Mouse (Mus musculus) G1E (cell line): ENCODE measurements around the gene Hpse2. TPM values are rescaled to one million over a fixed set of nuclear protein-coding genes. Genes with fewer than 3 reads are reported as not detected.

Experiments
- ATAC-seq: 2 replicates; pipeline ENCODE4 v1.8.0; 2016; ENCODE audit warnings: mild to moderate bottlenecking; ENCODE audit not compliant: insufficient number of reproducible peaks, poor library complexity, low FRiP score, severe bottlenecking; ENCODE audit errors: extremely low read depth
- DNase-seq: peaks from one replicate; pipeline ENCODE4 v3.0.0; 2012; ENCODE audit warnings: low spot score
- H3K27me3 ChIP-seq: 2 replicates; pipeline ENCODE4 v1.6.1; 2012; ENCODE audit warnings: mild to moderate bottlenecking, low read length, inconsistent platforms; ENCODE audit not compliant: insufficient read depth
- H3K36me3 ChIP-seq: replicated peaks from 2 replicates; pipeline ENCODE3; 2012; ENCODE audit warnings: mild to moderate bottlenecking, inconsistent platforms
- H3K4me1 ChIP-seq: 2 replicates; pipeline ENCODE4 v1.6.1; 2012; ENCODE audit warnings: low read depth, low read length, inconsistent platforms, mixed read lengths; ENCODE audit not compliant: insufficient read depth
- H3K4me3 ChIP-seq: 2 replicates; pipeline ENCODE4 v1.5.1; 2012; ENCODE audit warnings: low read depth, mild to moderate bottlenecking, inconsistent platforms, low read length, moderate library complexity, mixed read lengths
- H3K9me3 ChIP-seq: replicated peaks from 2 replicates; pipeline ENCODE4 v1.6.1; 2012; ENCODE audit warnings: inconsistent platforms
- CTCF ChIP-seq: IDR thresholded peaks from 2 replicates; pipeline ENCODE4 v1.5.1; 2012; ENCODE audit warnings: low read depth, low read length, inconsistent platforms, mixed read lengths
- GATA1 ChIP-seq: IDR thresholded peaks from 2 replicates; pipeline ENCODE4 v1.6.1; 2012; ENCODE audit warnings: borderline replicate concordance, low read length, inconsistent platforms, mixed read lengths
- GATA2 ChIP-seq: IDR thresholded peaks from 2 replicates; pipeline ENCODE4 v1.6.1; 2012; ENCODE audit warnings: low read depth, low read length, inconsistent platforms, borderline replicate concordance
- POLR2AphosphoS5 ChIP-seq: IDR thresholded peaks from 2 replicates; pipeline ENCODE4 v1.6.1; 2012; ENCODE audit warnings: low read depth, low read length, inconsistent platforms; ENCODE audit not compliant: insufficient replicate concordance
- TAL1 ChIP-seq: conservative IDR thresholded peaks from 2 replicates; pipeline ENCODE4 v1.6.1; 2012; ENCODE audit warnings: low read depth, low read length, inconsistent platforms, mixed read lengths
- polyA plus RNA-seq: library from polyadenylated mRNA; stranded (reverse); fragments of >175 nt; gene quantifications from 2 replicates; pipeline ENCODE4 v1.2.3, GENCODE M21; 2012
- total RNA-seq, 2 experiments: library from RNA; stranded (forward) in 1 of 2; stranded (reverse) in 1 of 2; fragments of 200-1000 nt in 1 of 2; fragments of >200 nt in 1 of 2; fragmentation: Nextera tagmentation in 1 of 2; gene quantifications; 2 replicates each; pipeline ENCODE4 v1.2.3; 2014 to 2017

The Hpse2 gene
- total and polyA plus RNA-seq, 3 experiments = 0.16 TPM; not detected in 2

DNA sequence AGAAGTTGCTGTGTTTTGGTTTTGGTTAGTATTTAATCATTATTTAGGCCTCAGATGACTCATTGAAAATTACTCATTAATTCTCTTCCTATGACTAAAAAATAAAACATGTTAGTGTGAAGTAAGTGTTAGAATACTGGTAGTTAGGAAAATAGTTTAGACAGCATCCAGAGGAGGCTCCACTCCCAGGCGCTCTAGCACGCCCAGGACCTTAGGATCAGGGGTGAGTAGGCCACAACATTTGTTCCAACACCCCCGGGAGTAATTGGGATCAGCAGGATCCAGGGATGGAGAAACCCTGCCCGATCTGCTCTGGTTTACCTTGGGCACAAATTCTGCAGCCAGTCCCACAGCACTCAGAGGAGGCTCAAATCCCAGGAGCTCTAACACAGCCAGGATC lies 532.5 kb downstream of the Hpse2 start:
- no peaks in the 10 kb centered on the region for H3K36me3 ChIP-seq
- TF ChIP-seq POLR2AphosphoS5 (no peak), GATA2 (no peak), CTCF (no peak), GATA1 (no peak), TAL1 (no peak)
- no peak for DNase-seq
- H3K9me3 ChIP-seq = peaks cover 2% of the 10 kb centered on the region; the same call in 1 of the 2 replicates
- no peak overlapping the region for H3K4me3 ChIP-seq
- peaks cover 8% of the 10 kb centered on the region; the same call in 1 of the 2 replicates for H3K27me3 ChIP-seq
- H3K4me1 ChIP-seq = no peaks in the 10 kb centered on the region
- ATAC-seq = no peak

DNA sequence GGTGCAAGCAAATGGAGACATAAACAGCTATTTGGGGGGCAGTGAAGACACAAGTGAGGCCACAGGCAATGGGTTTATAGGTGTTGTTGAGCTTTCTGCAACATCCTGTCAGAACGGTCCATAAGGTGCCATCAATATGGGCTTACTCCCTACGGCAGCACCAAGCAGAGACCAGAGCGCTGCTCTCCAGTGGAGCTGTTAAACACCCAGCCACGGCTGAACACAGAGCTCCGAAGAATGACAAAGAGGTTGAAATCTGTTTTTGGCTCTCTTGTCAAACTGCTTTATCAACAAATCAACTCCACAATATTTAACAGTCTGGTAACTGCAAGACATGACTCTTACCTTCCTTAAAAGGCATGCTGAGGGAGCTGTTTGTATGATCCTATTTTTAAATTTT lies 537.7 kb downstream of the Hpse2 start:
- Histone ChIP-seq H3K9me3 (peaks cover 2% of the 10 kb centered on the region; the same call in 1 of the 2 replicates), H3K36me3 (no peaks in the 10 kb centered on the region), H3K4me3 (no peak overlapping the region), H3K4me1 (no peaks in the 10 kb centered on the region), H3K27me3 (peaks cover 3% of the 10 kb centered on the region; the same call in 1 of the 2 replicates)
- ATAC-seq = no peak
- no peak for DNase-seq
- TF ChIP-seq POLR2AphosphoS5 = no peak
- TF ChIP-seq CTCF = no peak
- no peak for TF ChIP-seq GATA2
- TF ChIP-seq GATA1 = no peak
- no peak for TF ChIP-seq TAL1

DNA sequence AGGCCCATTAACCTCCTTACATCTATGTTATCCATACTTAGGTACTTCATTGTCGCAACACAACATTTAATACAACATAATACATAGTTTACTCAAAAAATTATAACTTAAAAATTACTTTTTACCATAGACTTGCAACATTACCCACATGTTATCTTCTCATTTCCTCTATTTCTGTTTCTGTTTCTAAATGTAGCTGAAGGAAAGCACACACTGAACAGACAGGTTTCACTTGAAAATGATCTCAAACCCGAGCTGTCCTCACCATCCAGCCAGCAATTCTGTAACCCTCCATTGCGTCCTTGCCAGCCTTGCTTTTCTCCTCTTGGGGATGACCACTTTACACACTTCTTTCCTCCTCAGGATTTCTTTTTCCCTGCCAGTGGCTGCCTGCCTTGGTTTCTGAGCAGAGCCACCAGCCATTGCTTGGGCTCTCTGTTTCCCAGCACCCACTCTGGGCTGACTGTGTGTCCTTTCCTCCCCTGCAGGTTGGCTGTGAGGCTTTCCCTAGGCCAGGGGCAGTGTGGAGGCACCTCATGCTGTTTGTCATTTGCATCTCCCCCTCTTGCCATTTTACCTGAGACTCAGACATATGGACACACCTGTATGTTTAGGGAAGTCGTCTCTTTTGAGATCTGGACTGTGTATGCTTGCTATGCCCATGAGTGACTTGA lies 548.4 kb downstream of the Hpse2 start:
- no peaks in the 10 kb centered on the region for H3K36me3 ChIP-seq
- no peaks in the 10 kb centered on the region for H3K9me3 ChIP-seq
- no peak for DNase-seq
- no peaks in the 10 kb centered on the region for H3K27me3 ChIP-seq
- no peaks in the 10 kb centered on the region for H3K4me1 ChIP-seq
- no peak for ATAC-seq
- TF ChIP-seq CTCF = no peak
- TF ChIP-seq GATA2 = no peak
- TF ChIP-seq POLR2AphosphoS5 = no peak
- no peak for TF ChIP-seq TAL1
- TF ChIP-seq GATA1 = no peak
- no peak overlapping the region for H3K4me3 ChIP-seq

DNA sequence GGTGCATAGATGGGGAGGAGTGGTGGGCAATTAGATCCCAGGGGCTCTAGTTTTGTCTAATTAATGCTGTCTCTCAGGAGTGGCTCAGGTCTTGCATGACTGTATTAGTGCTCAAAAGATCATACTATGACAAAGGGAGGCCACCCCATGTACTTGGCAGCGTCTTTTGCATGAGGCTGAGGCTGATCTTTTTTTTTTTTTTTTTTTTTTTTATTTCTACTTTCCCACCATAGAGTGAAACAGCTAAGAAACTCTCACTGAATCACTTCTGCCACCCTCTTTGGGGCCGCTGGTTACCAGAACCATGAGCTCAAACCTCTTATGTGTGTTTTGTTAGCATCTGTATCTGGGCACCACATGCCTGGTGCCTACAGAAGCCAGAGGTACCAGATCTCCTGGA lies 549.0 kb downstream of the Hpse2 start:
- ATAC-seq (no peak), DNase-seq (no peak)
- no peaks in the 10 kb centered on the region for H3K9me3 ChIP-seq
- no peaks in the 10 kb centered on the region for H3K36me3 ChIP-seq
- TF ChIP-seq GATA1 = no peak
- no peak for TF ChIP-seq GATA2
- no peak for TF ChIP-seq TAL1
- TF ChIP-seq CTCF = no peak
- no peak for TF ChIP-seq POLR2AphosphoS5
- H3K27me3 ChIP-seq = no peaks in the 10 kb centered on the region
- no peak overlapping the region for H3K4me3 ChIP-seq
- no peaks in the 10 kb centered on the region for H3K4me1 ChIP-seq

DNA sequence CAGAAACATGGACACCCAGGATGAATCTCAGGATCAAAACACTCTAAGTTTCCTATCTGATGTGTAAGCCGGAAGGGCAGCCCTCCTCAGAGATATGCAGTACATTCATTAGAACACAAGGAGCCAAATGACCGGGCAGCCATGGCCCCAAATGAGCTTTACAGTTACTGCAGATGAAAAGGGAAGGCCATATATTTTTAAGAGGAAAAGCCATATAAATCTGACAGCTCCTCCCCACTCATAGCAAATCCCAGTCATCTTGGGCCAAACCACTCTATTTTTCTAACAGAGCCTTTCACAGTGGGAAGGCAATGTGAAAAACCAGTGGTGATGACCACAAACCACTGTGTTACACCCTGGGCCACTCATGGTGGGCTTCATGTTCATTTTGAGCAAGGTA lies 549.9 kb downstream of the Hpse2 start:
- Histone ChIP-seq H3K4me3 (no peak overlapping the region), H3K9me3 (no peaks in the 10 kb centered on the region), H3K4me1 (no peaks in the 10 kb centered on the region), H3K27me3 (no peaks in the 10 kb centered on the region), H3K36me3 (no peaks in the 10 kb centered on the region)
- DNase-seq (no peak), ATAC-seq (no peak)
- TF ChIP-seq POLR2AphosphoS5 = no peak
- no peak for TF ChIP-seq CTCF
- TF ChIP-seq GATA1 = no peak

DNA sequence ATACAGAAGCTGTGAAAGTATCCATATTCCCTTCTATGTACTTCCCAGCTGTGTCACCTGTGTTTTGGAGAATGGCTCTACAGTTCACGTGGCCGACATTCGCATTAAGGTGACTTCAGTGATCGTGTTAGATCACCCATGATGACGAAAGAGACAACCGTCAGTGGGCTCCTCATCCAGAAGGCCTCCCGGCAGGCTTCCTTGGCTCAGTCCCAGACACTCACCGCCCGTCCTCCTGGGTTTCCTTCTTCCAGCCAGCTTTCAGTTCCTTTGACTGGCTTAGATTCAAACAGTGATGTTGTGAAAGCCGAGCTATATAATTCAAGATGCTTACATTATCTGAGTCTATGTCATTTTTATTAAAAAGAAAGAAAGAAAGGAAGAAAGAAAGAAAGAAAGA lies 550.6 kb downstream of the Hpse2 start:
- ATAC-seq (no peak), DNase-seq (no peak)
- no peak overlapping the region for H3K4me3 ChIP-seq
- no peaks in the 10 kb centered on the region for H3K36me3 ChIP-seq
- no peak for TF ChIP-seq TAL1
- TF ChIP-seq GATA2 = no peak
- TF ChIP-seq CTCF = no peak
- H3K9me3 ChIP-seq = no peaks in the 10 kb centered on the region
- H3K4me1 ChIP-seq = no peaks in the 10 kb centered on the region
- no peaks in the 10 kb centered on the region for H3K27me3 ChIP-seq
